Mouse (Mus musculus) G1E (cell line): ENCODE results near the gene Mdc1. TPM values are rescaled to one million over a fixed set of nuclear protein-coding genes. Genes with fewer than 3 reads are reported as not detected.

ENCODE experiments used
- ATAC-seq: 2 replicates; pipeline ENCODE4 v1.8.0; 2016; ENCODE audit warnings: mild to moderate bottlenecking; ENCODE audit not compliant: insufficient number of reproducible peaks, poor library complexity, low FRiP score, severe bottlenecking; ENCODE audit errors: extremely low read depth
- DNase-seq: peaks from one replicate; pipeline ENCODE4 v3.0.0; 2012; ENCODE audit warnings: low spot score
- H3K27me3 ChIP-seq: 2 replicates; pipeline ENCODE4 v1.6.1; 2012; ENCODE audit warnings: mild to moderate bottlenecking, low read length, inconsistent platforms; ENCODE audit not compliant: insufficient read depth
- H3K36me3 ChIP-seq: replicated peaks from 2 replicates; pipeline ENCODE3; 2012; ENCODE audit warnings: mild to moderate bottlenecking, inconsistent platforms
- H3K4me1 ChIP-seq: 2 replicates; pipeline ENCODE4 v1.6.1; 2012; ENCODE audit warnings: low read depth, low read length, inconsistent platforms, mixed read lengths; ENCODE audit not compliant: insufficient read depth
- H3K4me3 ChIP-seq: 2 replicates; pipeline ENCODE4 v1.5.1; 2012; ENCODE audit warnings: low read depth, mild to moderate bottlenecking, inconsistent platforms, low read length, moderate library complexity, mixed read lengths
- H3K9me3 ChIP-seq: replicated peaks from 2 replicates; pipeline ENCODE4 v1.6.1; 2012; ENCODE audit warnings: inconsistent platforms
- CTCF ChIP-seq: IDR thresholded peaks from 2 replicates; pipeline ENCODE4 v1.5.1; 2012; ENCODE audit warnings: low read depth, low read length, inconsistent platforms, mixed read lengths
- GATA1 ChIP-seq: IDR thresholded peaks from 2 replicates; pipeline ENCODE4 v1.6.1; 2012; ENCODE audit warnings: borderline replicate concordance, low read length, inconsistent platforms, mixed read lengths
- GATA2 ChIP-seq: IDR thresholded peaks from 2 replicates; pipeline ENCODE4 v1.6.1; 2012; ENCODE audit warnings: low read depth, low read length, inconsistent platforms, borderline replicate concordance
- POLR2AphosphoS5 ChIP-seq: IDR thresholded peaks from 2 replicates; pipeline ENCODE4 v1.6.1; 2012; ENCODE audit warnings: low read depth, low read length, inconsistent platforms; ENCODE audit not compliant: insufficient replicate concordance
- TAL1 ChIP-seq: conservative IDR thresholded peaks from 2 replicates; pipeline ENCODE4 v1.6.1; 2012; ENCODE audit warnings: low read depth, low read length, inconsistent platforms, mixed read lengths
- polyA plus RNA-seq: library from polyadenylated mRNA; stranded (reverse); fragments of >175 nt; gene quantifications from 2 replicates; pipeline ENCODE4 v1.2.3, GENCODE M21; 2012
- total RNA-seq, 2 experiments: library from RNA; stranded (forward) in 1 of 2; stranded (reverse) in 1 of 2; fragments of 200-1000 nt in 1 of 2; fragments of >200 nt in 1 of 2; fragmentation: Nextera tagmentation in 1 of 2; gene quantifications; 2 replicates each; pipeline ENCODE4 v1.2.3; 2014 to 2017

Mdc1 gene
- total and polyA plus RNA-seq, 3 experiments: 15.8 to 197 (median 29.7) TPM

- TF ChIP-seq TAL1 (no peak), CTCF (no peak), GATA1 (no peak), POLR2AphosphoS5 (no peak), GATA2 (no peak)
- DNase-seq (no peak), ATAC-seq (no peak)
- Histone ChIP-seq H3K27me3 (no peaks in the 10 kb centered on the region), H3K4me1 (peaks cover 67% of the 10 kb centered on the region), H3K36me3 (no peaks in the 10 kb centered on the region), H3K9me3 (no peaks in the 10 kb centered on the region), H3K4me3 (no peak overlapping the region)
These were observed 28.6 kb upstream of the Mdc1 start for GRCm38 (mm10) chr17:35812736-35813135.

GRCm38 (mm10) chr17:35813245-35813647 is 28.1 kb upstream of the Mdc1 start:
- DNase-seq (no peak), ATAC-seq (no peak)
- Histone ChIP-seq H3K36me3 (no peaks in the 10 kb centered on the region), H3K4me1 (peaks cover 65% of the 10 kb centered on the region), H3K9me3 (no peaks in the 10 kb centered on the region), H3K4me3 (no peak overlapping the region), H3K27me3 (no peaks in the 10 kb centered on the region)
- TF ChIP-seq TAL1 (no peak), GATA2 (no peak), POLR2AphosphoS5 (no peak), CTCF (no peak), GATA1 (no peak)

GRCm38 (mm10) chr17:35813653-35814052 is 27.7 kb upstream of the Mdc1 start:
- H3K36me3 ChIP-seq: no peaks in the 10 kb centered on the region
- H3K4me3 ChIP-seq: no peak overlapping the region
- no peaks in the 10 kb centered on the region for H3K9me3 ChIP-seq
- DNase-seq (no peak), ATAC-seq (no peak)
- H3K27me3 ChIP-seq: no peaks in the 10 kb centered on the region
- peaks cover 62% of the 10 kb centered on the region for H3K4me1 ChIP-seq
- no peak for TF ChIP-seq POLR2AphosphoS5
- no peak for TF ChIP-seq GATA1
- TF ChIP-seq GATA2: no peak

- H3K9me3 ChIP-seq: no peaks in the 10 kb centered on the region
- DNase-seq: no peak
- ATAC-seq: no peak
- no peak for TF ChIP-seq GATA2
- no peak for TF ChIP-seq CTCF
- no peak for TF ChIP-seq GATA1
- TF ChIP-seq TAL1: no peak
- no peak for TF ChIP-seq POLR2AphosphoS5
- peaks cover 68% of the 10 kb centered on the region for H3K4me1 ChIP-seq
- no peaks in the 10 kb centered on the region for H3K36me3 ChIP-seq
- H3K27me3 ChIP-seq: no peaks in the 10 kb centered on the region
- no peak overlapping the region for H3K4me3 ChIP-seq
These were observed 26.6 kb upstream of the Mdc1 start for GRCm38 (mm10) chr17:35814678-35815077.

- H3K9me3 ChIP-seq: no peaks in the 10 kb centered on the region
- H3K36me3 ChIP-seq: no peaks in the 10 kb centered on the region
- ATAC-seq: no peak
- no peak overlapping the region for H3K4me3 ChIP-seq
- TF ChIP-seq GATA2: no peak
- no peak for TF ChIP-seq TAL1
- TF ChIP-seq CTCF: no peak
- no peak for TF ChIP-seq POLR2AphosphoS5
- TF ChIP-seq GATA1: no peak
- no peak for DNase-seq
- H3K27me3 ChIP-seq: no peaks in the 10 kb centered on the region
- peaks cover 70% of the 10 kb centered on the region for H3K4me1 ChIP-seq
These were observed 25.5 kb upstream of the Mdc1 start for GRCm38 (mm10) chr17:35815836-35816235.

GRCm38 (mm10) chr17:35816686-35817085 is 24.6 kb upstream of the Mdc1 start:
- no peaks in the 10 kb centered on the region for H3K9me3 ChIP-seq
- TF ChIP-seq TAL1 (no peak), CTCF (no peak), POLR2AphosphoS5 (no peak), GATA1 (no peak), GATA2 (no peak)
- H3K27me3 ChIP-seq: no peaks in the 10 kb centered on the region
- H3K4me1 ChIP-seq: peaks cover 69% of the 10 kb centered on the region
- no peak overlapping the region for H3K4me3 ChIP-seq
- H3K36me3 ChIP-seq: no peaks in the 10 kb centered on the region
- DNase-seq (no peak), ATAC-seq (no peak)

GRCm38 (mm10) chr17:35817226-35817625 is 24.1 kb upstream of the Mdc1 start:
- no peak overlapping the region for H3K4me3 ChIP-seq
- H3K36me3 ChIP-seq: peaks cover 3% of the 10 kb centered on the region
- peaks cover 67% of the 10 kb centered on the region for H3K4me1 ChIP-seq
- H3K27me3 ChIP-seq: no peaks in the 10 kb centered on the region
- no peak for ATAC-seq
- H3K9me3 ChIP-seq: no peaks in the 10 kb centered on the region
- no peak for DNase-seq
- TF ChIP-seq CTCF: no peak
- no peak for TF ChIP-seq GATA2
- no peak for TF ChIP-seq TAL1
- TF ChIP-seq POLR2AphosphoS5: no peak
- TF ChIP-seq GATA1: no peak
